ENCODE assay signal across 8 mouse cellular contexts in the genomic region with DNA sequence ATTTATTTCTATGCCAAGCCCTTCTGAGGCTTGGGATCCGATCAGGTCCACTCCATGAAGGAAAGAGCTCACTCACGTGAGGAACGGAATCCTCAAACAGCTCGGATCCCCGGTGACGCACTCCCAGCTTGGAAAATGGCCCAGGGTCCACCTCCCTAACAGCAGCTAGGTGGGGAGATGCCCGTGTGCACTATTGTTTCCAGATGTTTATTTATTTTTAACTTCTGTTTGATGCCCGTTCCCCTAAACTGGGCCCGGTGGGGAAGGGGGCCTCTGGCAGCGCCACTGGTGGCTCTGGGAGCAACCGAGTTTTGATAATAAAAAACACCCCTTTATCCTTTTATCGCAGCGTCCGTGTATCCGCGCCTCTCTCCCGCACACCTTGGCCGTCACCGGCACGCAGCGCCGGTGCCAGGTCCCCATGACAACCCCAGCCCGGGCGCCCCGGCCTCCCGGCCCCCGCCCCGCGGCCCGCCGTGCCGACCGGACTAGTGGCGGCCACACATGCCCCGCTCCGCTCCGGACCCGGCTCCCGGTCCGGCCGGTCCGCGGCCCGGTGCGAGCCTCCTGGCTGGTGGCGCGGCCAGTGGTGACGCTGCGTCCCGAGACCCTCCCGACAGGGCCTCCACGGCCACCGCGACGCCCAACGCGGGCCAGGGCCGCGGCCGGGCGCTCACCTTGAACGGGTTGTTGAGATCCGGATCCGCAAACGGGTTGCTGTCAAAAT. TPM values are rescaled to one million over a fixed set of nuclear protein-coding genes. Genes with fewer than 3 reads are reported as not detected.
DNase-seq lines count a peak whose midpoint lies in the region; ATAC-seq lines count a peak whose summit lies in the region.

No protein-coding gene starts in this region.

- peak; percentile 45 for DNase-seq in gastrocnemius, adult 18-20 months (ENCODE audit: low spot score)
- no peak for DNase-seq in gastrocnemius, postnatal 25 days
- DNase-seq in forebrain, embryonic 11.5 days (ENCODE audit: low spot score) = no peak
- no peak for DNase-seq in limb, embryonic 10.5 days (ENCODE audit: low spot score)

- H3K4me3 ChIP-seq in brown adipose tissue, adult 24 weeks (ENCODE audit: insufficient read depth, low read depth, low read length) = peak overlapping the region; percentile 94
- peak overlapping the region; percentile 84 for H3K4me3 ChIP-seq in forebrain, embryonic 11.5 days (ENCODE audit: low read depth, low read length)
- peak overlapping the region; percentile 97 for H3K4me3 ChIP-seq in hindbrain, embryonic 12.5 days
- H3K4me3 ChIP-seq in limb, embryonic 10.5 days = peak overlapping the region; percentile 98
- H3K4me3 ChIP-seq in stomach, embryonic 15.5 days (replicated peaks) = peak overlapping the region; percentile 92

- H3K27me3 ChIP-seq in forebrain, embryonic 11.5 days (ENCODE audit: control insufficient read depth, insufficient read depth, low read length) = no peaks in the 10 kb centered on the region
- H3K27me3 ChIP-seq in hindbrain, embryonic 12.5 days = 0 out of 2 replicates have a peak, but pooled peaks cover 3% of the 10 kb centered on the region
- H3K27me3 ChIP-seq in limb, embryonic 10.5 days (ENCODE audit: low read depth, poor library complexity, severe bottlenecking) = no peaks in the 10 kb centered on the region
- H3K27me3 ChIP-seq in stomach, embryonic 15.5 days (replicated peaks) = no peaks in the 10 kb centered on the region

- peak overlapping the region; percentile 78 for H3K4me2 ChIP-seq in forebrain, embryonic 11.5 days (ENCODE audit: low read depth, low read length, severe bottlenecking)
- H3K4me2 ChIP-seq in hindbrain, embryonic 12.5 days (replicated peaks) = peak overlapping the region; percentile 79
- peak overlapping the region; percentile 83 for H3K4me2 ChIP-seq in stomach, embryonic 15.5 days

- peak overlapping the region; percentile 77 for H3K9ac ChIP-seq in forebrain, embryonic 11.5 days (ENCODE audit: low read length)
- peak overlapping the region; percentile 93 for H3K9ac ChIP-seq in hindbrain, embryonic 12.5 days
- H3K9ac ChIP-seq in stomach, embryonic 15.5 days = peak overlapping the region; percentile 84

- H3K27ac ChIP-seq in brown adipose tissue, adult 24 weeks (replicated peaks; ENCODE audit: low read depth, low read length) = peak overlapping the region; percentile 15; the same call in 1 of the 2 replicates
- H3K27ac ChIP-seq in forebrain, embryonic 11.5 days (ENCODE audit: low read depth, low read length) = peak overlapping the region; percentile 20; the same call in 1 of the 2 replicates
- H3K27ac ChIP-seq in hindbrain, embryonic 12.5 days = peak overlapping the region; percentile 93
- H3K27ac ChIP-seq in limb, embryonic 10.5 days = peak overlapping the region; percentile 94
- H3K27ac ChIP-seq in stomach, embryonic 15.5 days = peak overlapping the region; percentile 88

- H3K9me3 ChIP-seq in forebrain, embryonic 11.5 days (ENCODE audit: control insufficient read depth, low read length) = no peaks in the 10 kb centered on the region
- H3K9me3 ChIP-seq in hindbrain, embryonic 12.5 days (replicated peaks) = no peaks in the 10 kb centered on the region
- no peaks in the 10 kb centered on the region for H3K9me3 ChIP-seq in limb, embryonic 10.5 days (replicated peaks)
- H3K9me3 ChIP-seq in stomach, embryonic 15.5 days = no peaks in the 10 kb centered on the region

- H3K36me3 ChIP-seq in forebrain, embryonic 11.5 days (ENCODE audit: control insufficient read depth, insufficient read depth, low read length) = no peaks in the 10 kb centered on the region
- no peaks in the 10 kb centered on the region for H3K36me3 ChIP-seq in hindbrain, embryonic 12.5 days
- H3K36me3 ChIP-seq in limb, embryonic 10.5 days = no peaks in the 10 kb centered on the region
- H3K36me3 ChIP-seq in stomach, embryonic 15.5 days = no peaks in the 10 kb centered on the region

- under 1% methylated on average over 64 of the region's 65 CpGs for WGBS in forebrain, embryonic 11.5 days
- WGBS in hindbrain, embryonic 12.5 days = under 1% methylated on average over 65 of the region's 65 CpGs
- WGBS in limb, embryonic 10.5 days = under 1% methylated on average over 65 of the region's 65 CpGs
- WGBS in stomach, embryonic 15.5 days = under 1% methylated on average over 63 of the region's 65 CpGs

- no peak; the same call in none of the 2 replicates for ATAC-seq in forebrain, embryonic 11.5 days (replicated peaks; ENCODE audit: low FRiP score)
- peak; percentile 80 for ATAC-seq in hindbrain, embryonic 12.5 days (ENCODE audit: low FRiP score)
- peak; percentile 10 for ATAC-seq in megakaryocyte progenitor cell, adult 5-6 weeks (replicated peaks; ENCODE audit: poor library complexity)
- ATAC-seq in stomach, embryonic 15.5 days (ENCODE audit: insufficient read depth, low FRiP score, low read depth) = peak; percentile 48

- no peaks in the 10 kb centered on the region; the same call in 1 of the 2 replicates for H3K4me1 ChIP-seq in brown adipose tissue, adult 24 weeks (ENCODE audit: control insufficient read depth, insufficient read depth, insufficient read length, low read length)
- H3K4me1 ChIP-seq in forebrain, embryonic 11.5 days (replicated peaks; ENCODE audit: control insufficient read depth, insufficient read depth, low read length) = no peaks in the 10 kb centered on the region
- peaks cover 12% of the 10 kb centered on the region for H3K4me1 ChIP-seq in hindbrain, embryonic 12.5 days
- H3K4me1 ChIP-seq in limb, embryonic 10.5 days = peaks cover 15% of the 10 kb centered on the region
- H3K4me1 ChIP-seq in stomach, embryonic 15.5 days = peaks cover 6% of the 10 kb centered on the region

RNA-seq across cellular contexts. Expression of a gene that starts 1.0 kb away (rescaled TPM):
- 10 to 100 TPM; 19.6 to 22.6 TPM for total RNA-seq in gastrocnemius, adult 18-20 months (2021)
- 10 to 100 TPM; 15.9 to 17.7 TPM for total RNA-seq in gastrocnemius, postnatal 25 days (2021)
- 13.6 and 18.5 TPM in 2 replicates for polyA plus RNA-seq in brown adipose tissue, adult 24 weeks (2012; ENCODE audit: insufficient read depth, insufficient read length, missing spikeins)
- 36.1 and 39.7 TPM in 2 replicates for polyA plus RNA-seq in forebrain, embryonic 11.5 days (2014; fragmentation: Nextera tagmentation; extraction: Ambion mirVana)
- 78.4 and 82.9 TPM in 2 replicates for polyA plus RNA-seq in hindbrain, embryonic 12.5 days (2016; fragmentation: Nextera tagmentation; extraction: Ambion mirVana)
- polyA plus RNA-seq in limb, embryonic 10.5 days (2016; fragmentation: Nextera tagmentation; extraction: Ambion mirVana) = 24.4 and 33.3 TPM in 2 replicates
- total RNA-seq in megakaryocyte progenitor cell, adult 5-6 weeks (2015) = 18.5 and 20.0 TPM in 2 replicates
- 11.0 and 14.9 TPM in 2 replicates for total RNA-seq in megakaryocyte progenitor cell, adult 5-6 weeks (2017)
- 37.1 and 38.4 TPM in 2 replicates for polyA plus RNA-seq in stomach, embryonic 15.5 days (2015; fragmentation: Nextera tagmentation; extraction: Ambion mirVana)

Comparison
In these comparisons a context has a peak if more than half of its experiments do, and no peak if none do; other contexts are left out.
1. H3K27ac ChIP-seq: peak in every context shown above with its lines; median percentile 94 in limb, embryonic 10.5 days; 93 in hindbrain, embryonic 12.5 days; 88 in stomach, embryonic 15.5 days; 20 in forebrain, embryonic 11.5 days; 15 in brown adipose tissue, adult 24 weeks.